Mouse (Mus musculus) lung, adult 2 months (tissue): ENCODE results near the gene Sfr1.

Source experiments
- CTCF ChIP-seq: fragments of 200-500 bp; IDR thresholded peaks from 2 replicates; pipeline ENCODE4 v1.5.1; 2011; ENCODE audit warnings: mild to moderate bottlenecking, low read length, control low read depth; ENCODE audit not compliant: insufficient read depth
- POLR2A ChIP-seq: fragments of 200-500 bp; IDR thresholded peaks from 2 replicates; pipeline ENCODE4 v1.6.1; 2011; ENCODE audit warnings: low read depth, mild to moderate bottlenecking, control low read depth, low read length, borderline replicate concordance; ENCODE audit errors: extremely low read depth

DNA sequence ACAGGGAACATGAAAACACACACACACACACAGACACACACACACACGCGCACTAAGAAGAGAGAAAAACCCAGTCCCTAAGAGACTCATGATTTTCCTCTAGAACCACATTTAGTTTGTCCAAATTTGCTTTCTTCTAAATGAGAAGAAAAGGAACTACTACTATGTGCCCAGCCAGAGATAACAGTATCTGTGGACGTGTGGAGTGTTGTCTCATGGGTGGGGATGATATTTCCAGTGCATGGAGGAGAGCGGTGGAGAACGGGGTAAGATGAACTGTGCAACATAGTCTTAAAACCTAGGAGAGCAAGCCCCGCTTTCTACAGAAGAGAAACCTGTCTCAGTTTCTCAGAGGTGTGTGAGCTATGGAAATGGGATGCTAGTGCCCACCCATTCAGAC is 52.4 kb downstream of the Sfr1 start:
- TF ChIP-seq CTCF (no peak), POLR2A (no peak)
